Mouse (Mus musculus) liver, embryonic 14.5 days (tissue): ENCODE results near the gene Bcdin3d. TPM values are rescaled to one million over a fixed set of nuclear protein-coding genes. Genes with fewer than 3 reads are reported as not detected.
A peak's percentile ranks its signal among the peaks of the same experiment; 100 is the strongest.

Source experiments
- ATAC-seq: fragments of 200-750 bp; cut with Nextera tagmentation; 2 replicates; pipeline ENCODE4 v1.8.0; 2017; ENCODE audit warnings: moderate number of reproducible peaks, mild to moderate bottlenecking, moderate library complexity; ENCODE audit not compliant: insufficient read depth
- DNase-seq, 3 experiments: peaks; one replicate each; pipeline ENCODE4 v3.0.0-alpha.2; 2012 to 2013; ENCODE audit warnings: low read depth in 3 of 3, low spot score in 3 of 3
- H3K27ac ChIP-seq: fragments of 300-500 bp; sonication (generic); 2 replicates; pipeline ENCODE4 v1.5.1; 2014; ENCODE audit warnings: moderate library complexity, mild to moderate bottlenecking, control low read depth, inconsistent platforms
- H3K27me3 ChIP-seq: fragments of 300-500 bp; sonication (generic); 2 replicates; pipeline ENCODE4 v1.6.1; 2014; ENCODE audit warnings: mild to moderate bottlenecking, low read length, moderate library complexity; ENCODE audit not compliant: control insufficient read depth, insufficient read depth
- H3K36me3 ChIP-seq: fragments of 300-500 bp; sonication (generic); replicated peaks from 2 replicates; pipeline ENCODE4 v1.6.1; 2014; ENCODE audit warnings: low read depth; ENCODE audit not compliant: control insufficient read depth, insufficient read depth
- H3K4me1 ChIP-seq, 2 experiments: fragments of 200-500 bp in 1 of 2; fragments of 300-500 bp in 1 of 2; sonication (generic) in 1 of 2; replicated peaks; 2 replicates each; pipeline ENCODE4 v1.6.1; 2012 to 2014; ENCODE audit warnings: antibody characterized with exemption in 1 of 2, inconsistent platforms in 1 of 2, low read length in 1 of 2; ENCODE audit not compliant: control insufficient read depth in 2 of 2, insufficient read depth in 2 of 2
- H3K4me2 ChIP-seq: fragments of 300-500 bp; sonication (generic); 2 replicates; pipeline ENCODE4 v1.6.1; 2014; ENCODE audit warnings: low read depth, mild to moderate bottlenecking, control low read depth, moderate library complexity
- H3K4me3 ChIP-seq, 2 experiments: fragments of 200-500 bp in 1 of 2; fragments of 300-500 bp in 1 of 2; sonication (generic) in 1 of 2; 2 replicates each; pipeline ENCODE4 v1.5.1; 2012 to 2014; ENCODE audit warnings: low read depth in 2 of 2, low read length in 2 of 2, mild to moderate bottlenecking in 2 of 2, control low read depth in 1 of 2, inconsistent platforms in 1 of 2, moderate library complexity in 1 of 2; ENCODE audit not compliant: insufficient read depth in 1 of 2
- H3K9ac ChIP-seq: fragments of 300-500 bp; sonication (generic); replicated peaks from 2 replicates; pipeline ENCODE4 v1.6.1; 2014; ENCODE audit warnings: mild to moderate bottlenecking, control low read depth, moderate library complexity
- H3K9me3 ChIP-seq: fragments of 300-500 bp; sonication (generic); 2 replicates; pipeline ENCODE4 v1.6.1; 2016; ENCODE audit warnings: low read length, mixed read lengths; ENCODE audit not compliant: control insufficient read depth
- CTCF ChIP-seq: IDR thresholded peaks from 2 replicates; pipeline ENCODE4 v1.5.1; 2016; ENCODE audit warnings: antibody characterized with exemption, low read depth, control low read depth
- EP300 ChIP-seq: IDR thresholded peaks from 2 replicates; pipeline ENCODE4 v1.6.1; 2016; ENCODE audit warnings: antibody characterized with exemption, low read depth
- WGBS: fragments of 180-500 bp; shearing (Covaris S2); extraction: QIAGEN DNeasy Blood & Tissue Kit; methylation state at CpG from one replicate; pipeline ENCODE4 v1.1.7; 2014; ENCODE audit not compliant: insufficient replicate concordance; 5-methylcytosine and 5-hydroxymethylcytosine counted together
- polyA plus RNA-seq, 2 experiments: library from polyadenylated mRNA; depleted of rRNA in 1 of 2; stranded (reverse) in 1 of 2; unstranded in 1 of 2; fragments of >200 nt; fragmentation: Nextera tagmentation in 1 of 2; extraction: Ambion mirVana in 1 of 2; gene quantifications; 2 replicates each; pipeline versions ENCODE4 v1.2.1 to v1.2.3; 2012 to 2014

Bcdin3d gene
- polyA plus RNA-seq, 2 experiments: 3.3 to 5.0 TPM

- 30% methylated on average over 5 of the region's 5 CpGs for WGBS
These were observed 54.4 kb downstream of the Bcdin3d start for GRCm38 (mm10) chr15:99420101-99420500.

More at GRCm38 (mm10) chr15:99420101-99420500, 54.4 kb downstream of the Bcdin3d start:
- peaks cover 0 to 13% of the 10 kb centered on the region in 2 experiments; a peak in 2 of 4 replicates for H3K4me1 ChIP-seq
- H3K9ac ChIP-seq: no peak overlapping the region
- H3K36me3 ChIP-seq: no peaks in the 10 kb centered on the region
- DNase-seq: no peak
- TF ChIP-seq CTCF (no peak), EP300 (no peak)
- H3K4me3 ChIP-seq: no peak overlapping the region
- no peak overlapping the region for H3K27ac ChIP-seq
- no peaks in the 10 kb centered on the region for H3K27me3 ChIP-seq
- ATAC-seq: no peak
- peak overlapping the region; percentile 36 for H3K4me2 ChIP-seq
- no peaks in the 10 kb centered on the region for H3K9me3 ChIP-seq

Other genes starting within 250 kb of the Bcdin3d start
- gene Kcnh3, start 249.9 kb downstream of the Bcdin3d start, polyA plus RNA-seq (2012; rRNA removed): 0.12 and 0.13 TPM in 2 replicates
- gene Kcnh3, start 249.9 kb downstream of the Bcdin3d start, polyA plus RNA-seq (2014; fragmentation: Nextera tagmentation; extraction: Ambion mirVana): 0.13 TPM in 2 replicates
- 25.6 and 26.2 TPM in 2 replicates for gene Mcrs1, start 222.8 kb downstream of the Bcdin3d start, polyA plus RNA-seq (2012; rRNA removed)
- 41.2 and 47.1 TPM in 2 replicates for gene Mcrs1, start 222.8 kb downstream of the Bcdin3d start, polyA plus RNA-seq (2014; fragmentation: Nextera tagmentation; extraction: Ambion mirVana)
- 8.0 and 8.9 TPM in 2 replicates for gene Prpf40b, start 179.6 kb downstream of the Bcdin3d start, polyA plus RNA-seq (2012; rRNA removed)
- 3.6 and 4.0 TPM in 2 replicates for gene Prpf40b, start 179.6 kb downstream of the Bcdin3d start, polyA plus RNA-seq (2014; fragmentation: Nextera tagmentation; extraction: Ambion mirVana)
- 0.01 TPM in 2 replicates for gene Fam186b, start 178.8 kb downstream of the Bcdin3d start, polyA plus RNA-seq (2012; rRNA removed)
- 0.21 TPM in 1 of 2 replicates, not detected in the other for gene Fam186b, start 178.8 kb downstream of the Bcdin3d start, polyA plus RNA-seq (2014; fragmentation: Nextera tagmentation; extraction: Ambion mirVana)
- 3.2 and 3.7 TPM in 2 replicates for gene Fmnl3, start 104.2 kb downstream of the Bcdin3d start, polyA plus RNA-seq (2012; rRNA removed)
- gene Fmnl3, start 104.2 kb downstream of the Bcdin3d start, polyA plus RNA-seq (2014; fragmentation: Nextera tagmentation; extraction: Ambion mirVana): 1.4 and 1.5 TPM in 2 replicates
- 88.2 and 99.7 TPM in 2 replicates for gene Tmbim6, start 81.8 kb downstream of the Bcdin3d start, polyA plus RNA-seq (2012; rRNA removed)
- 187 and 202 TPM in 2 replicates for gene Tmbim6, start 81.8 kb downstream of the Bcdin3d start, polyA plus RNA-seq (2014; fragmentation: Nextera tagmentation; extraction: Ambion mirVana)
- 0.70 and 1.2 TPM in 2 replicates for gene Nckap5l, start 17.0 kb downstream of the Bcdin3d start, polyA plus RNA-seq (2012; rRNA removed)
- 0.85 and 1.4 TPM in 2 replicates for gene Nckap5l, start 17.0 kb downstream of the Bcdin3d start, polyA plus RNA-seq (2014; fragmentation: Nextera tagmentation; extraction: Ambion mirVana)
- gene Faim2, start 53.4 kb upstream of the Bcdin3d start, polyA plus RNA-seq (2012; rRNA removed): 0.02 TPM in 1 of 2 replicates, not detected in the other
- not detected in 2 replicates for gene Faim2, start 53.4 kb upstream of the Bcdin3d start, polyA plus RNA-seq (2014; fragmentation: Nextera tagmentation; extraction: Ambion mirVana)
- not detected in 2 replicates for gene Aqp2, start 104.3 kb upstream of the Bcdin3d start, polyA plus RNA-seq (2012; rRNA removed)
- gene Aqp2, start 104.3 kb upstream of the Bcdin3d start, polyA plus RNA-seq (2014; fragmentation: Nextera tagmentation; extraction: Ambion mirVana): not detected in 2 replicates
- 0.07 and 0.09 TPM in 2 replicates for gene Aqp5, start 116.1 kb upstream of the Bcdin3d start, polyA plus RNA-seq (2012; rRNA removed)
- not detected in 2 replicates for gene Aqp5, start 116.1 kb upstream of the Bcdin3d start, polyA plus RNA-seq (2014; fragmentation: Nextera tagmentation; extraction: Ambion mirVana)
- not detected in 2 replicates for gene Aqp6, start 126.7 kb upstream of the Bcdin3d start, polyA plus RNA-seq (2012; rRNA removed)
- gene Aqp6, start 126.7 kb upstream of the Bcdin3d start, polyA plus RNA-seq (2014; fragmentation: Nextera tagmentation; extraction: Ambion mirVana): not detected in 2 replicates
- 41.6 and 53.5 TPM in 2 replicates for gene Racgap1, start 176.9 kb upstream of the Bcdin3d start, polyA plus RNA-seq (2012; rRNA removed)
- gene Racgap1, start 176.9 kb upstream of the Bcdin3d start, polyA plus RNA-seq (2014; fragmentation: Nextera tagmentation; extraction: Ambion mirVana): 51.1 and 55.4 TPM in 2 replicates
- gene Asic1, start 195.6 kb upstream of the Bcdin3d start, polyA plus RNA-seq (2012; rRNA removed): 0.15 and 0.34 TPM in 2 replicates
- 0.04 and 0.06 TPM in 2 replicates for gene Asic1, start 195.6 kb upstream of the Bcdin3d start, polyA plus RNA-seq (2014; fragmentation: Nextera tagmentation; extraction: Ambion mirVana)
- gene Smarcd1, start 227.4 kb upstream of the Bcdin3d start, polyA plus RNA-seq (2012; rRNA removed): 6.7 and 6.9 TPM in 2 replicates
- gene Smarcd1, start 227.4 kb upstream of the Bcdin3d start, polyA plus RNA-seq (2014; fragmentation: Nextera tagmentation; extraction: Ambion mirVana): 4.4 and 4.8 TPM in 2 replicates
- not detected in 2 replicates for gene Gm17349, start 230.8 kb upstream of the Bcdin3d start, polyA plus RNA-seq (2012; rRNA removed)
- gene Gm17349, start 230.8 kb upstream of the Bcdin3d start, polyA plus RNA-seq (2014; fragmentation: Nextera tagmentation; extraction: Ambion mirVana): not detected in 2 replicates
- gene Gpd1, start 242.8 kb upstream of the Bcdin3d start, polyA plus RNA-seq (2012; rRNA removed): 8.1 and 9.1 TPM in 2 replicates
- 5.2 and 5.3 TPM in 2 replicates for gene Gpd1, start 242.8 kb upstream of the Bcdin3d start, polyA plus RNA-seq (2014; fragmentation: Nextera tagmentation; extraction: Ambion mirVana)